8 mouse cellular contexts compared by ENCODE assay signal in the genomic region with DNA sequence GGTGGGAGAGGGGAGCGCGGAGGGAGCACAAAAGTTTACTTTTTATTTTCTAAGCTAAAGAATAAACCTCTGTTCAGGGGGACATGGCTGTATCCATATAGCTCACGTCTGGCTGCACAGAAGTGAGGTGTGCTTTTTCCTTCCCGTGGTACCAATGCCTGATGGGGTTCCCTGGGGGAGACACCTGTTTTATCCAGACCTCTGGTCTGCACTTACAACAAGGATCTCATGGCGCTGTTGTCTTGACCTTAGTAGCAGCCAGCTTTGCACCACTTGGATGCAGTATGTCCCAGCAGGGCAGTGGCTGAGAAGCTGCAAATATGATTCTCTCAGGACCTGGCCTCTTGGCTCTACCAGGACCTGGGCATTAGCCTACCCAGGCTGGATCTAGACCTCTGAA.
DNase-seq lines count a peak whose midpoint lies in the region; ATAC-seq and TF ChIP-seq lines count a peak whose summit lies in the region.

No protein-coding gene starts in this region.

- H3K4me1 ChIP-seq in heart, embryonic 10.5 days = peaks cover 27% of the 10 kb centered on the region
- H3K4me1 ChIP-seq in heart, postnatal 0 days (ENCODE audit: control insufficient read depth, insufficient read depth) = no peaks in the 10 kb centered on the region; the same call in 1 of the 2 replicates
- peaks cover 0 to 2% of the 10 kb centered on the region in 2 experiments; a peak in 2 of 4 replicates for H3K4me1 ChIP-seq in liver, embryonic 14.5 days (replicated peaks; ENCODE audit: control insufficient read depth in 2 of 2, insufficient read depth in 2 of 2, low read length in 1 of 2)

- no peak for TF ChIP-seq EP300 in heart, postnatal 0 days (IDR thresholded peaks at IDR 0.05; ENCODE audit: low read depth)
- TF ChIP-seq EP300 in liver, embryonic 14.5 days (IDR thresholded peaks at IDR 0.05; ENCODE audit: low read depth) = no peak

- no peaks in the 10 kb centered on the region for H3K36me3 ChIP-seq in heart, embryonic 10.5 days
- H3K36me3 ChIP-seq in heart, postnatal 0 days (replicated peaks; ENCODE audit: control insufficient read depth, insufficient read depth, low read length) = no peaks in the 10 kb centered on the region
- H3K36me3 ChIP-seq in liver, embryonic 14.5 days (replicated peaks; ENCODE audit: control insufficient read depth, insufficient read depth, low read depth) = no peaks in the 10 kb centered on the region

- peak; percentile 31; the same call in 1 of the 2 replicates for ATAC-seq in heart, postnatal 0 days (ENCODE audit: insufficient read depth, low read depth)
- ATAC-seq in liver, embryonic 14.5 days (ENCODE audit: insufficient read depth) = no peak
- ATAC-seq in inflammation-experienced regulatory T-cells, adult 6 months = no peak

- 0 out of 2 replicates have a peak overlapping the region, but pooled peaks have one; percentile 2 for H3K9ac ChIP-seq in heart, postnatal 0 days (replicated peaks; ENCODE audit: low read depth, low read length)
- no peak overlapping the region for H3K9ac ChIP-seq in liver, embryonic 14.5 days (replicated peaks)

- 5% methylated on average over 5 of the region's 5 CpGs for WGBS in heart, embryonic 10.5 days
- 4% methylated on average over 5 of the region's 5 CpGs for WGBS in heart, postnatal 0 days
- WGBS in liver, embryonic 14.5 days (ENCODE audit: insufficient replicate concordance) = 12% methylated on average over 5 of the region's 5 CpGs

- H3K27me3 ChIP-seq in heart, embryonic 10.5 days (ENCODE audit: insufficient read depth, poor library complexity, severe bottlenecking) = no peaks in the 10 kb centered on the region; the same call in 1 of the 2 replicates
- H3K27me3 ChIP-seq in heart, postnatal 0 days (ENCODE audit: control insufficient read depth, insufficient read depth, low read length) = no peaks in the 10 kb centered on the region
- no peaks in the 10 kb centered on the region for H3K27me3 ChIP-seq in liver, embryonic 14.5 days (ENCODE audit: control insufficient read depth, insufficient read depth, low read length)

- H3K27ac ChIP-seq in heart, embryonic 10.5 days = peak overlapping the region; percentile 85
- H3K27ac ChIP-seq in heart, postnatal 0 days (ENCODE audit: low read depth) = peak overlapping the region; percentile 9; the same call in 1 of the 2 replicates
- no peak overlapping the region for H3K27ac ChIP-seq in liver, embryonic 14.5 days

- peak overlapping the region; percentile 71 for H3K4me2 ChIP-seq in heart, postnatal 0 days (ENCODE audit: low read depth, low read length)
- H3K4me2 ChIP-seq in liver, embryonic 14.5 days (ENCODE audit: low read depth) = peak overlapping the region; percentile 47

- H3K4me3 ChIP-seq in heart, embryonic 10.5 days = peak overlapping the region; percentile 57
- H3K4me3 ChIP-seq in heart, postnatal 0 days (ENCODE audit: low read depth, low read length) = peak overlapping the region; percentile 40
- H3K4me3 ChIP-seq in liver, embryonic 14.5 days (ENCODE audit: insufficient read depth in 1 of 2, low read depth in 2 of 2, low read length in 2 of 2) = no peak overlapping the region; a peak in 1 of 4 replicates

- H3K9me3 ChIP-seq in heart, embryonic 10.5 days = no peaks in the 10 kb centered on the region
- H3K9me3 ChIP-seq in heart, postnatal 0 days (replicated peaks; ENCODE audit: control insufficient read depth, low read length) = no peaks in the 10 kb centered on the region
- no peaks in the 10 kb centered on the region for H3K9me3 ChIP-seq in liver, embryonic 14.5 days (ENCODE audit: control insufficient read depth, low read length)

- no peak for TF ChIP-seq CTCF in heart, postnatal 0 days (IDR thresholded peaks at IDR 0.05; ENCODE audit: low read depth)
- no peak for TF ChIP-seq CTCF in liver, embryonic 14.5 days (IDR thresholded peaks at IDR 0.05; ENCODE audit: low read depth)

- no peak for DNase-seq in heart, embryonic 10.5 days (ENCODE audit: low spot score)
- no peak for DNase-seq in heart, postnatal 4 days
- DNase-seq in embryo, embryonic 10.5 days (ENCODE audit: low spot score) = peak; percentile 64
- no peak for DNase-seq in heart, postnatal 0 days (ENCODE audit: low spot score)
- DNase-seq in liver, embryonic 14.5 days (ENCODE audit: low read depth in 3 of 3, low spot score in 3 of 3) = no peak
- no peak for DNase-seq in layer of hippocampus, adult 18-20 months (ENCODE audit: low spot score in 2 of 2)
- no peak for DNase-seq in layer of hippocampus, adult 11-12 months (ENCODE audit: low spot score)

Comparison
In these comparisons a context has a peak if more than half of its experiments do, and no peak if none do; other contexts are left out.
1. H3K4me3 ChIP-seq: peak in heart, embryonic 10.5 days (single experiment) and heart, postnatal 0 days (single experiment); none in liver, embryonic 14.5 days (0 of 2).